Mouse (Mus musculus): ENCODE data around the gene Bckdhb. TPM values are rescaled to one million over a fixed set of nuclear protein-coding genes. Genes with fewer than 3 reads are reported as not detected.
"Not testable (repeated sequence)": the region's sequence is repeated elsewhere in the genome, so short reads cannot be mapped to it uniquely, and the experiment has no call there.

Gene Bckdhb
- polyA plus RNA-seq, 1 experiment from 2014 or later = 54.1 TPM

DNA sequence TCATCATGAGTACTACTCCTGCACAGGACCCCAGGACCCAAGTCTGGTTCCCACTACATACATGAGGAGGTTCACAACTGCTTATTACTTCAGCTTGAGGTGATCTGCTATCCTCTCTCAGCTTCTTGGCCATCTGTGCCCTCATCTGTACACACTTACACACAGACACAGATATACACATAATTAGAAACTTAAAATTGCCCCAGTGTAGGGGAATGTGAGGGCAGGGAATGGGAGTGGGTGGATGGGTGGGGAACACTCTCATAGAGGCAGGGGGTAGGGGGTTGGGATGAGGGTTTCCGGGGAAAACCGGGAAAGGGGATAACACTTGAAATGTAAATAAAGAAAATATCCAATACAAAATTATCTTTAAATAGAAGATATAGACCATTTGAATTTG, 15.1 kb upstream of the Bckdhb start:
- Histone ChIP-seq H3K9me3 (ENCODE audit: control insufficient read depth, low read length) (no peaks in the 10 kb centered on the region), H3K4me3 (ENCODE audit: low read depth, low read length) (no peak overlapping the region), H3K27me3 (ENCODE audit: control insufficient read depth, insufficient read depth, low read length) (no peaks in the 10 kb centered on the region), H3K4me2 (replicated peaks; ENCODE audit: low read depth, low read length) (no peak overlapping the region), H3K9ac (ENCODE audit: low read depth, low read length) (no peak overlapping the region), H3K36me3 (ENCODE audit: control insufficient read depth, insufficient read depth, low read length) (no peaks in the 10 kb centered on the region), H3K4me1 (replicated peaks; ENCODE audit: control insufficient read depth, insufficient read depth, low read length) (no peaks in the 10 kb centered on the region), H3K27ac (ENCODE audit: low read depth, low read length) (no peak overlapping the region)
- no peak for ATAC-seq (ENCODE audit: low FRiP score)
- DNase-seq (ENCODE audit: low spot score) = no peak
- WGBS = 94% methylated on average over 2 of the region's 2 CpGs

GRCm38 (mm10) chr9:83910926-83911325, 14.0 kb upstream of the Bckdhb start:
- Histone ChIP-seq H3K4me1 (replicated peaks; ENCODE audit: control insufficient read depth, insufficient read depth, low read length) (no peaks in the 10 kb centered on the region), H3K9me3 (ENCODE audit: control insufficient read depth, low read length) (no peaks in the 10 kb centered on the region), H3K27ac (ENCODE audit: low read depth, low read length) (no peak overlapping the region), H3K27me3 (ENCODE audit: control insufficient read depth, insufficient read depth, low read length) (no peaks in the 10 kb centered on the region), H3K4me3 (ENCODE audit: low read depth, low read length) (no peak overlapping the region), H3K4me2 (replicated peaks; ENCODE audit: low read depth, low read length) (no peak overlapping the region), H3K9ac (ENCODE audit: low read depth, low read length) (no peak overlapping the region), H3K36me3 (ENCODE audit: control insufficient read depth, insufficient read depth, low read length) (no peaks in the 10 kb centered on the region)
- no peak for DNase-seq (ENCODE audit: low spot score)
- no peak for ATAC-seq (ENCODE audit: low FRiP score)
- WGBS = 84% methylated on average over 2 of the region's 2 CpGs

DNA sequence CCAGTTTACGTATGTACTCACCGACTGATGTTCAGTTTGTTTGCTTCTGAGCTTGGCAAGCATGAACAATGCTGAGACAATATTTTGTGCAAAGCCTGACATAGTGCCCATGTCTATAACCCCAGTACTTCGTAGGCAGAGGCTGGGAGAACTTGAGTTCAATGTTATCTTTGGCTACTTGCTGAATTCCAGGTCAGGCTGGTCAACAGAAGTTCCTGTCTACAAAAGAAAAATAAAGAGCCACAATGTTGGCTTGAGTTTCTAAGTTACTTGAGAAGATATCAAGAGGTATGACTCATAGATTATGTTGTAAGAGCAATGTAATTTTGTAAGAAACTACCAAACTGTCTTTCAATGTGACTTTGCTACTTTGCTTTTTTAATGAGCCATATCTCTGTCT, 2.9 kb upstream of the Bckdhb start:
- H3K9me3 ChIP-seq (ENCODE audit: control insufficient read depth, low read length) = no peaks in the 10 kb centered on the region

DNA sequence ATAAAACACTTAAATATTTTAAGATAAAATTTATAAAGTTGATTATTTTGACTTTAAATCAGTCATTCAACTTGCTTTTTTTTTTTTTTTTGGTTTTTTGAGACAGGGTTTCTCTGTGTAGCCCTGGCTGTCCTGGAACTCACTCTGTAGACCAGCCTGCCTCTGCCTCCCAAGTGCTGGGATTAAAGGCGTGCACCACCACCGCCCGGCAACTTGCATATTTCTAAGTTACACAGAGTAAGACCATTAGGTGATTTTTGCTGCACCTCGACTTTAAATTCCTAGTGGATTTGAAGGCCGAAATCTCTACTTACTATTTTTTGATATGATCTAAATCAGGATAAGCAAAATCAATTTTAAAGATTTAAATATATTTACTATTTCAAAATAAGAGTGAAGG, 589 bp upstream of the Bckdhb start:
- WGBS = 93% methylated on average over 5 of the region's 5 CpGs
- Histone ChIP-seq H3K4me2 (replicated peaks; ENCODE audit: low read depth, low read length) (peak overlapping the region; percentile 50), H3K27ac (ENCODE audit: low read depth, low read length) (no peak overlapping the region), H3K36me3 (ENCODE audit: control insufficient read depth, insufficient read depth, low read length) (no peaks in the 10 kb centered on the region), H3K9ac (ENCODE audit: low read depth, low read length) (no peak overlapping the region), H3K4me3 (ENCODE audit: low read depth, low read length) (peak overlapping the region; percentile 61), H3K27me3 (ENCODE audit: control insufficient read depth, insufficient read depth, low read length) (no peaks in the 10 kb centered on the region), H3K9me3 (ENCODE audit: control insufficient read depth, low read length) (no peaks in the 10 kb centered on the region), H3K4me1 (replicated peaks; ENCODE audit: control insufficient read depth, insufficient read depth, low read length) (no peaks in the 10 kb centered on the region)
- DNase-seq (ENCODE audit: low spot score) (no peak), ATAC-seq (ENCODE audit: low FRiP score) (no peak)

More for the DNA sequence above, 2.9 kb upstream of the Bckdhb start:
- DNase-seq (ENCODE audit: low spot score) (no peak), ATAC-seq (ENCODE audit: low FRiP score) (no peak)
- no peaks in the 10 kb centered on the region for H3K36me3 ChIP-seq (ENCODE audit: control insufficient read depth, insufficient read depth, low read length)
- no peak overlapping the region for H3K4me2 ChIP-seq (replicated peaks; ENCODE audit: low read depth, low read length)
- H3K27ac ChIP-seq (ENCODE audit: low read depth, low read length) = no peak overlapping the region
- no peak overlapping the region for H3K9ac ChIP-seq (ENCODE audit: low read depth, low read length)
- WGBS = 80% methylated on average over 3 of the region's 3 CpGs
- H3K4me3 ChIP-seq (ENCODE audit: low read depth, low read length) = no peak overlapping the region
- no peaks in the 10 kb centered on the region for H3K4me1 ChIP-seq (replicated peaks; ENCODE audit: control insufficient read depth, insufficient read depth, low read length)
- H3K27me3 ChIP-seq (ENCODE audit: control insufficient read depth, insufficient read depth, low read length) = no peaks in the 10 kb centered on the region

- no peaks in the 10 kb centered on the region for H3K27me3 ChIP-seq (ENCODE audit: control insufficient read depth, insufficient read depth, low read length)
- H3K4me3 ChIP-seq (ENCODE audit: low read depth, low read length) = peak overlapping the region; percentile 61
- H3K36me3 ChIP-seq (ENCODE audit: control insufficient read depth, insufficient read depth, low read length) = no peaks in the 10 kb centered on the region
- no peak overlapping the region for H3K27ac ChIP-seq (ENCODE audit: low read depth, low read length)
- H3K4me2 ChIP-seq (replicated peaks; ENCODE audit: low read depth, low read length) = peak overlapping the region; percentile 50
- ATAC-seq (ENCODE audit: low FRiP score) (no peak), DNase-seq (ENCODE audit: low spot score) (peak; percentile 4)
- H3K4me1 ChIP-seq (replicated peaks; ENCODE audit: control insufficient read depth, insufficient read depth, low read length) = no peaks in the 10 kb centered on the region
- no peaks in the 10 kb centered on the region for H3K9me3 ChIP-seq (ENCODE audit: control insufficient read depth, low read length)
- WGBS = 74% methylated on average over 4 of the region's 4 CpGs
- H3K9ac ChIP-seq (ENCODE audit: low read depth, low read length) = peak overlapping the region; percentile 57; the same call in 1 of the 2 replicates
Measured at GRCm38 (mm10) chr9:83925688-83926041, 720 bp downstream of the Bckdhb start.

DNA sequence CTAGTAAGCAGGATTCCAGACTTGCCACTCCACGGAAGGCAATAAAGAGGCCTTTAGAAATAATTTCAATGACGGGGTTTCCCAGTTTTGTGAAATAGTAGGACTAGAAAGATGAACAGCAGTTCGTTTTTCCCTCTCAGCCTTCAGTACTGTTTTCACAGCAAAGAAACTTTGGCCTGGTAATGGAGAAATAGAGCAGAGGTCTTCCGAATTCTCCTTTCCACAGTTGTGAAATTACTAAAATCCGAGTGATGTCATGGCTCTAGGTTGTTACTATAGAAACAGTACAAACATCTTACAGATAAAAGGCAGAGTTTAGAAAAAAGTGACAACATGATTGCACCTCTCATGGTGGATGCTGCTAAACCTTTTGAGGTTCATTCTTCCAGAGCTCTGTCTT, 1.4 kb downstream of the Bckdhb start:
- H3K4me3 ChIP-seq (ENCODE audit: low read depth, low read length) = no peak overlapping the region
- DNase-seq (ENCODE audit: low spot score) (no peak), ATAC-seq (ENCODE audit: low FRiP score) (no peak)
- no peaks in the 10 kb centered on the region for H3K4me1 ChIP-seq (replicated peaks; ENCODE audit: control insufficient read depth, insufficient read depth, low read length)
- 90% methylated on average over 5 of the region's 5 CpGs for WGBS
- no peaks in the 10 kb centered on the region for H3K36me3 ChIP-seq (ENCODE audit: control insufficient read depth, insufficient read depth, low read length)
- H3K27me3 ChIP-seq (ENCODE audit: control insufficient read depth, insufficient read depth, low read length) = no peaks in the 10 kb centered on the region
- H3K4me2 ChIP-seq (replicated peaks; ENCODE audit: low read depth, low read length) = no peak overlapping the region
- no peak overlapping the region for H3K9ac ChIP-seq (ENCODE audit: low read depth, low read length)
- no peak overlapping the region for H3K27ac ChIP-seq (ENCODE audit: low read depth, low read length)
- no peaks in the 10 kb centered on the region for H3K9me3 ChIP-seq (ENCODE audit: control insufficient read depth, low read length)

GRCm38 (mm10) chr9:83939501-83939900, 14.6 kb downstream of the Bckdhb start:
- H3K27me3 ChIP-seq (ENCODE audit: control insufficient read depth, insufficient read depth, low read length); H3K4me3 ChIP-seq (ENCODE audit: low read depth, low read length); ATAC-seq (ENCODE audit: low FRiP score); H3K36me3 ChIP-seq (ENCODE audit: control insufficient read depth, insufficient read depth, low read length); H3K27ac ChIP-seq (ENCODE audit: low read depth, low read length); H3K4me1 ChIP-seq (replicated peaks; ENCODE audit: control insufficient read depth, insufficient read depth, low read length); H3K9me3 ChIP-seq (ENCODE audit: control insufficient read depth, low read length); H3K9ac ChIP-seq (ENCODE audit: low read depth, low read length); DNase-seq (ENCODE audit: low spot score); H3K4me2 ChIP-seq (replicated peaks; ENCODE audit: low read depth, low read length): not testable (repeated sequence)

- no peaks in the 10 kb centered on the region for H3K27me3 ChIP-seq (ENCODE audit: control insufficient read depth, insufficient read depth, low read length)
- WGBS = 92% methylated on average over 3 of the region's 3 CpGs
- no peak for ATAC-seq (ENCODE audit: low FRiP score)
Measured at GRCm38 (mm10) chr9:83940016-83940415, 15.1 kb downstream of the Bckdhb start.

DNA sequence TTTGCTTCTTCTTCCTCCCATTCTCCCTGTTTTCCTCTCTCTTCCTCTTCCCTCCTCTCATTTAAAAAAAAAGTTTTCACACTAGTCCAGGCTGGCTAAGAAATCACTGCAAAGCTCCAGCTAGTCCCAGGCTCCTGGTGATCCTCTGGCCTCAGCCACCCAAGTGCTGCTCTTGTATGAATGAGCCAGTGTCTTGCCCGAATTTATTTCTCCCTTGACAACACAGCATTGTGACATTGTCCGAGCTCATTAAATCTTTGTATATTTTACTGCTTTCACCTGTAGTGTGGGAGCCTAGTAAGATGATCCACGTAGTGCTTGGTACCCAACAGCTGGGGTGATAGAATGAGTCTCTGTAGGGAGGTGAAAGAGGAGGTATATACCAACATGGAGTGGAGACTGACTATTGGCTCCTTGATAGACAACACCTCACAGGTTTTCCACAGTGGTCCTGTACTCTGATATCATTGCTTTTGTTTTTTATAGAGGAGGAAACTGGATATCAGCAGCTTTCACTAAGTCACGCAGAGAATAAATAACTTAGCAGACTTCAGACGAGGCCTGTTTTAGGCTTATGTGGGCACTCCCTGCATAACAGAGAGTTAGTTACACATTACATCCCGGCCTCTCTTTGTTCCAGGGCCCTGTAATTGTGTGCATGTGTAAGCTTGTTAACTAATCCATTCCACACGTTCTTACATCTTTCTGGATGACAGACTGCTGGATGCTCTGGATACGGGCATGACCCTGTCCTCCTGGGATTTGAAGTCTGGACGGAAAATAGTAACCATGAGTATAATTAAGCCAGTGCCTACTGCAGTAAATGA, 15.8 kb downstream of the Bckdhb start:
- Histone ChIP-seq H3K27ac (ENCODE audit: low read depth, low read length) (no peak overlapping the region), H3K9ac (ENCODE audit: low read depth, low read length) (no peak overlapping the region), H3K9me3 (ENCODE audit: control insufficient read depth, low read length) (no peaks in the 10 kb centered on the region), H3K4me3 (ENCODE audit: low read depth, low read length) (no peak overlapping the region), H3K4me2 (replicated peaks; ENCODE audit: low read depth, low read length) (no peak overlapping the region), H3K4me1 (replicated peaks; ENCODE audit: control insufficient read depth, insufficient read depth, low read length) (no peaks in the 10 kb centered on the region), H3K36me3 (ENCODE audit: control insufficient read depth, insufficient read depth, low read length) (no peaks in the 10 kb centered on the region), H3K27me3 (ENCODE audit: control insufficient read depth, insufficient read depth, low read length) (no peaks in the 10 kb centered on the region)
- ATAC-seq (ENCODE audit: low FRiP score) = no peak
- 78% methylated on average over 9 of the region's 9 CpGs for WGBS
- peak; percentile 12 for DNase-seq (ENCODE audit: low spot score)

More at GRCm38 (mm10) chr9:83940016-83940415, 15.1 kb downstream of the Bckdhb start:
- no peak overlapping the region for H3K4me2 ChIP-seq (replicated peaks; ENCODE audit: low read depth, low read length)
- DNase-seq (ENCODE audit: low spot score) = no peak
- H3K27ac ChIP-seq (ENCODE audit: low read depth, low read length) = no peak overlapping the region
- H3K9ac ChIP-seq (ENCODE audit: low read depth, low read length) = no peak overlapping the region
- no peaks in the 10 kb centered on the region for H3K4me1 ChIP-seq (replicated peaks; ENCODE audit: control insufficient read depth, insufficient read depth, low read length)
- no peak overlapping the region for H3K4me3 ChIP-seq (ENCODE audit: low read depth, low read length)
- H3K36me3 ChIP-seq (ENCODE audit: control insufficient read depth, insufficient read depth, low read length) = no peaks in the 10 kb centered on the region
- H3K9me3 ChIP-seq (ENCODE audit: control insufficient read depth, low read length) = no peaks in the 10 kb centered on the region
